Comparison of ENCODE assay signal across 11 mouse cellular contexts in the genomic region with DNA sequence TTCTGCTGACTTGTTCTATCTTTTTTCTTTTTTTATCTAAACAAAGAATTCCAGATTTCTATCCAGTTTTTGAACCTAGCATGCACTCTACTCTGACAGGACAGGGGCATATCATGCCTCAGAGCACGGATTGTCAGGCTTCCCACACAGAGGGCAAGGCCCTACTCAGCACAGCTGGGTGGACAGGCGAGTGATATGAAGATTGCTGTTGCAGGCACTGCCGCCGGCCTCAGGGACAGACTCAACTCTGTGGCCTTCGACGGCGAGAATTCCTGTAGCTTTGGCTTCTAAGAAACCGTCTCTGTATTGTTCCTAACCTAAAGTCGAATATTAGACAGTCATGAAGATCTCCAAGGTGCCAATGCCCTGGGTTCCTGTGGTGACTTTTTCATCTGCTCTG. TPM values are rescaled to one million over a fixed set of nuclear protein-coding genes. Genes with fewer than 3 reads are reported as not detected.
DNase-seq lines count a peak whose midpoint lies in the region; ATAC-seq and TF ChIP-seq lines count a peak whose summit lies in the region.
"Had no signal": no experiment of that assay in that cellular context is flagged by ENCODE, and none has a peak within 500 bp of the region (broad histone marks: within the 10 kb centered on the region; RNA-seq: fewer than 3 reads in every experiment).

No protein-coding gene starts in this region.

- no peak for ATAC-seq in kidney, embryonic 15.5 days (replicated peaks; ENCODE audit: low FRiP score)
- ATAC-seq in intestine, embryonic 16.5 days = peak; percentile 82
- ATAC-seq in liver, embryonic 12.5 days = no peak

- H3K4me3 ChIP-seq in kidney, embryonic 15.5 days (replicated peaks) = no peak overlapping the region
- no peak overlapping the region for H3K4me3 ChIP-seq in kidney, adult 2 months (ENCODE audit: insufficient read depth, low read depth, low read length)
- H3K4me3 ChIP-seq in intestine, embryonic 16.5 days (ENCODE audit: low read length) = no peak overlapping the region
- no peak overlapping the region for H3K4me3 ChIP-seq in hindbrain, embryonic 10.5 days
- no peak overlapping the region for H3K4me3 ChIP-seq in liver, embryonic 12.5 days
- H3K4me3 ChIP-seq: liver, embryonic 15.5 days had no signal

- H3K27ac ChIP-seq in kidney, embryonic 15.5 days = peak overlapping the region; percentile 79
- H3K27ac ChIP-seq in kidney, adult 2 months (ENCODE audit: insufficient read depth, low read depth, low read length) = no peak overlapping the region
- peak overlapping the region; percentile 91 for H3K27ac ChIP-seq in intestine, embryonic 16.5 days (ENCODE audit: low read length)
- H3K27ac ChIP-seq in hindbrain, embryonic 10.5 days = no peak overlapping the region
- H3K27ac ChIP-seq in liver, embryonic 12.5 days = no peak overlapping the region
- H3K27ac ChIP-seq: liver, embryonic 15.5 days had no signal

- TF ChIP-seq POLR2A in kidney, adult 2 months (IDR thresholded peaks at IDR 0.05; ENCODE audit: low read depth, low read length) = no peak

- 68% methylated on average over 9 of the region's 9 CpGs for WGBS in kidney, embryonic 15.5 days
- 74% methylated on average over 9 of the region's 9 CpGs for WGBS in kidney, adult 2 months
- 52% methylated on average over 9 of the region's 9 CpGs for WGBS in intestine, embryonic 16.5 days
- 86% methylated on average over 9 of the region's 9 CpGs for WGBS in hindbrain, embryonic 10.5 days
- 55% methylated on average over 9 of the region's 9 CpGs for WGBS in liver, embryonic 12.5 days (ENCODE audit: insufficient replicate concordance)

- no peaks in the 10 kb centered on the region for H3K27me3 ChIP-seq in kidney, embryonic 15.5 days
- no peaks in the 10 kb centered on the region for H3K27me3 ChIP-seq in kidney, adult 2 months (replicated peaks; ENCODE audit: control insufficient read depth, insufficient read depth, low read length)
- H3K27me3 ChIP-seq in intestine, embryonic 16.5 days (replicated peaks; ENCODE audit: control insufficient read depth, insufficient read depth, low read length) = no peaks in the 10 kb centered on the region
- H3K27me3 ChIP-seq in hindbrain, embryonic 10.5 days (ENCODE audit: insufficient read depth, poor library complexity, severe bottlenecking) = no peaks in the 10 kb centered on the region
- H3K27me3 ChIP-seq in liver, embryonic 12.5 days (replicated peaks) = no peaks in the 10 kb centered on the region
- H3K27me3 ChIP-seq: liver, embryonic 15.5 days had no signal

- TF ChIP-seq CTCF in kidney, adult 2 months (conservative IDR thresholded peaks at IDR 0.05; ENCODE audit: insufficient read depth, insufficient read length, low read depth, low read length) = no peak

- no peaks in the 10 kb centered on the region for H3K36me3 ChIP-seq in kidney, embryonic 15.5 days
- no peaks in the 10 kb centered on the region for H3K36me3 ChIP-seq in kidney, adult 2 months (ENCODE audit: control insufficient read depth, insufficient read depth, low read length)
- no peaks in the 10 kb centered on the region for H3K36me3 ChIP-seq in intestine, embryonic 16.5 days (ENCODE audit: control insufficient read depth, insufficient read depth, low read length)
- H3K36me3 ChIP-seq in hindbrain, embryonic 10.5 days = no peaks in the 10 kb centered on the region
- no peaks in the 10 kb centered on the region for H3K36me3 ChIP-seq in liver, embryonic 12.5 days
- H3K36me3 ChIP-seq: liver, embryonic 15.5 days had no signal

- H3K4me1 ChIP-seq in kidney, embryonic 15.5 days = peaks cover 11% of the 10 kb centered on the region; the same call in 1 of the 2 replicates
- H3K4me1 ChIP-seq in kidney, adult 2 months (ENCODE audit: control insufficient read depth, insufficient read depth, low read length) = no peaks in the 10 kb centered on the region
- H3K4me1 ChIP-seq in intestine, embryonic 16.5 days (ENCODE audit: control insufficient read depth, insufficient read depth, low read length) = peaks cover 3% of the 10 kb centered on the region; the same call in 1 of the 2 replicates
- 0 out of 2 replicates have a peak, but pooled peaks cover 3% of the 10 kb centered on the region for H3K4me1 ChIP-seq in hindbrain, embryonic 10.5 days (replicated peaks)
- H3K4me1 ChIP-seq in liver, embryonic 12.5 days = no peaks in the 10 kb centered on the region
- H3K4me1 ChIP-seq: liver, embryonic 15.5 days had no signal

- DNase-seq in kidney, adult 2 months = no peak
- DNase-seq in ovary, postnatal 36 days (ENCODE audit: low spot score) = peak; percentile 28
- DNase-seq in ovary, postnatal 14 days (ENCODE audit: low spot score) = no peak
- no peak for DNase-seq in hindbrain, embryonic 10.5 days (ENCODE audit: low spot score)
- DNase-seq in layer of hippocampus, adult 18-20 months (ENCODE audit: low spot score in 2 of 2) = no peak
- DNase-seq: cerebellum, adult 2 months had no signal

- no peak overlapping the region for H3K4me2 ChIP-seq in kidney, embryonic 15.5 days
- H3K4me2 ChIP-seq in intestine, embryonic 16.5 days (ENCODE audit: low read depth, low read length) = no peak overlapping the region
- H3K4me2 ChIP-seq in liver, embryonic 12.5 days = no peak overlapping the region
- H3K4me2 ChIP-seq: liver, embryonic 15.5 days had no signal

- no peaks in the 10 kb centered on the region for H3K9me3 ChIP-seq in kidney, embryonic 15.5 days (replicated peaks)
- no peaks in the 10 kb centered on the region for H3K9me3 ChIP-seq in intestine, embryonic 16.5 days (ENCODE audit: control insufficient read depth, low read length)
- no peaks in the 10 kb centered on the region for H3K9me3 ChIP-seq in hindbrain, embryonic 10.5 days
- H3K9me3 ChIP-seq in liver, embryonic 12.5 days (replicated peaks) = no peaks in the 10 kb centered on the region
- H3K9me3 ChIP-seq: liver, embryonic 15.5 days had no signal

- H3K9ac ChIP-seq in kidney, embryonic 15.5 days = no peak overlapping the region
- H3K9ac ChIP-seq in intestine, embryonic 16.5 days (ENCODE audit: low read depth, low read length) = 0 out of 2 replicates have a peak overlapping the region, but pooled peaks have one; percentile 28
- no peak overlapping the region for H3K9ac ChIP-seq in liver, embryonic 12.5 days
- H3K9ac ChIP-seq: liver, embryonic 15.5 days had no signal

RNA-seq across cellular contexts. Expression of a gene that starts 20.0 kb away (rescaled TPM):
- polyA plus RNA-seq in kidney, embryonic 15.5 days (2015; fragmentation: Nextera tagmentation; extraction: Ambion mirVana) = 61.9 and 88.8 TPM in 2 replicates
- polyA plus RNA-seq in kidney, adult 2 months (2012; rRNA removed) = 23.4 and 28.7 TPM in 2 replicates
- 230 and 262 TPM in 2 replicates for polyA plus RNA-seq in intestine, embryonic 16.5 days (2015; fragmentation: Nextera tagmentation; extraction: Ambion mirVana)
- polyA plus RNA-seq in hindbrain, embryonic 10.5 days (2016; fragmentation: Nextera tagmentation; extraction: Ambion mirVana) = 10.9 and 16.5 TPM in 2 replicates
- total RNA-seq in layer of hippocampus, adult 18-20 months (2021) = 1 to 10 TPM; 6.0 TPM
- 14.4 and 16.6 TPM in 2 replicates for polyA plus RNA-seq in liver, embryonic 12.5 days (2016; fragmentation: Nextera tagmentation; extraction: Ambion mirVana)
- total RNA-seq: hematopoietic stem cell, adult 5-6 weeks had no signal

Comparison
In these comparisons a context has a peak if more than half of its experiments do, and no peak if none do; other contexts are left out.
1. H3K27ac ChIP-seq: peak in kidney, embryonic 15.5 days (single experiment) and intestine, embryonic 16.5 days (single experiment); none in kidney, adult 2 months (single experiment), hindbrain, embryonic 10.5 days (single experiment) and liver, embryonic 12.5 days (single experiment).